Mouse (Mus musculus) limb, embryonic 10.5 days (tissue): Measurements from ENCODE around the gene Dcun1d3. TPM values are rescaled to one million over a fixed set of nuclear protein-coding genes. Genes with fewer than 3 reads are reported as not detected.
A peak's percentile ranks its signal among the peaks of the same experiment; 100 is the strongest.

ENCODE experiments used
- DNase-seq: peaks from one replicate; pipeline ENCODE4 v3.0.0-alpha.2; 2017; ENCODE audit warnings: low spot score
- H3K27ac ChIP-seq: fragments of 300-500 bp; sonication (generic); 2 replicates; pipeline ENCODE4 v1.5.1; 2016; ENCODE audit warnings: mild to moderate bottlenecking
- H3K27me3 ChIP-seq: fragments of 300-500 bp; sonication (generic); 2 replicates; pipeline ENCODE4 v1.6.1; 2016; ENCODE audit warnings: low read depth, mild to moderate bottlenecking; ENCODE audit not compliant: poor library complexity, severe bottlenecking
- H3K36me3 ChIP-seq: fragments of 300-500 bp; sonication (generic); 2 replicates; pipeline ENCODE4 v1.6.1; 2016; ENCODE audit warnings: mild to moderate bottlenecking, moderate library complexity
- H3K4me1 ChIP-seq: fragments of 300-500 bp; sonication (generic); 2 replicates; pipeline ENCODE4 v1.6.1; 2016
- H3K4me3 ChIP-seq: fragments of 300-500 bp; sonication (generic); 2 replicates; pipeline ENCODE4 v1.5.1; 2016; ENCODE audit warnings: mild to moderate bottlenecking, moderate library complexity
- H3K9me3 ChIP-seq: fragments of 300-500 bp; sonication (generic); replicated peaks from 2 replicates; pipeline ENCODE4 v1.6.1; 2016; ENCODE audit warnings: mild to moderate bottlenecking
- WGBS: fragments of 180-500 bp; shearing (Covaris S2); methylation state at CpG from one replicate; pipeline ENCODE4 v1.1.7; 2016; 5-methylcytosine and 5-hydroxymethylcytosine counted together
- polyA plus RNA-seq: library from polyadenylated mRNA; unstranded; fragments of >200 nt; fragmentation: Nextera tagmentation; extraction: Ambion mirVana; gene quantifications from 2 replicates; pipeline ENCODE4 v1.2.1, GENCODE M21; 2016

Dcun1d3 gene
- 10.8 and 12.0 TPM in 2 replicates for polyA plus RNA-seq

DNA sequence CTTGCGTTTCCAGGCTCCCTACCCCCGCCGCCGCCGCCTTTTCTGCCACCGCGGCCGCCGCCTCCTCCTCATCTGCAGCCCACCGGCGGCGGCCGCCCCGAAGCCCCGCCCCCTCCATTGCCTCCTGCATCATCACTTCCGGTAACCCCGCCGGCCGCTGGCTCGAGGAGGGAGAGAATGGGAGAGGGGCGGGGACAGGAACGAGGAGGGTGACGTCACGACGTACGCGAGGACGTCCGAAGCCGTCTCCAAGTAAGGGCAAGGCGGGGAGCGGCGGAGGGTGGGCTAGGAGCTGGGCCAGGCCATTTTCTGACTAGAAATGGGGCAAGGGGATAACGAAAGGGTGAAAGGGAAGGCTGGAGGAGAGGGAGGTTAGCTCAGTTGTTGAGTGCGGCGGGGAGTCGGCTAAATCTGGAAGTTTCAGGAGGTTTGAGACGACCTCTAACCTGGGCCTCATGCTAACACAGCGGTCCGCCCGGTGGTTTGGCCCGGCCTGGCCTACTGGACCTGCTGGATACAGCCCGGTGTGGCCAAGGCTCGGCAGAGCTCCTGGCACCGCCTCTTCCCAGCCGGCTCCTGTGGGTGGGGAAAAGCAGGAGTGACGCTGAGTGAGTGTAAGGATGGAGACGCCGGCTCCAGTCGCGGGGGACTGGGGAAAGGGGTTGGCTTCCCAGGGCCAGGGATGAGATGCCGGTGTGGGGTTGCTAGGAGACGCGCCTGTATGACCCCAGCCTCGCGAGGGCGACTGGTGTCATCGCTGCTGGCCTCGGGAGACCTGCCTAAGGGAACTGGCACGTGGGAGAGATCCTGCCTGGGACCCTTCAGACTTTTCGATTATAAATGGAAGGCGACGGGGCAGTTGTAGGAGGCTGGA is at the start of gene Dcun1d3, which contains the start of gene Lyrm1:
Gene Dcun1d3 (minus strand): TSS at position 660 of the 874 bp plus-strand sequence.
Gene Lyrm1 (plus strand): TSS at position 223 of the 874 bp plus-strand sequence.
- Histone ChIP-seq H3K27ac (peak within 1 kb of the TSS; percentile 94), H3K4me3 (peak within 1 kb of the TSS; percentile 79), H3K4me1 (peaks cover 21% of the 10 kb centered on the region), H3K9me3 (no peaks in the 10 kb centered on the region), H3K36me3 (0 out of 2 replicates have a peak, but pooled peaks cover 2% of the 10 kb centered on the region), H3K27me3 (no peaks in the 10 kb centered on the region)
- WGBS, result under 1% methylated on average over 63 of the region's 63 CpGs
- peak; percentile 99 for DNase-seq

DNA sequence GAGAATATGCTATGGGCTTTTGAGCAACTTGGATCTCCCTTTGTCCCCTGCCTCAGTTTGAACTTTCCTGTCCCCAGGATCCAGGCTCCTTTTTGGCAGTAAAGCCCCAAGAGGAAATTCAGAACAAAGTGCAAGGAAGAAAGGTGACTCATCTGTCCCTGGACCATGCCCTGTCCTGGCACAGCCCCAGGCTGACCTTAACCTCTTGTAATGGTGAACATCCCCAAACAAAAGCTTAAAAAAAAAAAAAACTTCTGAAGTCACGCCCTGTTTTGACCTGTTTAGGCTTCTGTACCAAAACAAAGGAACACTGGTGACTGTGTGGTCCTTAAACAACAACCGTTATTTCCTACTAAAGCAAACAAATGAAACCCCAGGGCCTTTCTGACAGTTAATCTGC is 45.5 kb upstream of the Dcun1d3 start:
- Histone ChIP-seq H3K27ac (no peak overlapping the region), H3K36me3 (no peaks in the 10 kb centered on the region), H3K4me1 (no peaks in the 10 kb centered on the region), H3K27me3 (no peaks in the 10 kb centered on the region), H3K4me3 (no peak overlapping the region), H3K9me3 (no peaks in the 10 kb centered on the region)
- 71% methylated on average over 2 of the region's 2 CpGs for WGBS
- no peak for DNase-seq

DNA sequence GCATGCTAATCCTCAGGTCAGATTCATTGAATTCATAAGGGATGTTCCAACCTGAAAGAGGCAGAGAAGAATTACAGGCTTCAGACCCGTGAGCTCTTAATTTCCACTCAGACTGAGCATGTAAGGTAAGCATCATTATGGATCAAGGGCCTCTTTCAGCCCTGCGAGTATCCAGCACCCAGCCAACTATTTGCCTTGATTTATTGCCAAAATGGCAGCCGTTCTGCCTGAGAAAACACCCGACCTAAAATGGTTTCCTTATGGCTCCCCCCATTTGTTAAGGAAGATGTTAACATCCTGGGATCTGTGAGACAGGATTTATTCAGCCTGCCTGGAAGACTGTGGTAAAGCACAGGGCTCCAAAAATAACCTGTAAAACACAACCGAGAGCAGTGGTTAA is 40.9 kb upstream of the Dcun1d3 start:
- no peaks in the 10 kb centered on the region for H3K9me3 ChIP-seq
- no peak overlapping the region for H3K4me3 ChIP-seq
- H3K27ac ChIP-seq, result no peak overlapping the region
- WGBS, result 72% methylated on average over 5 of the region's 5 CpGs
- no peaks in the 10 kb centered on the region for H3K36me3 ChIP-seq
- H3K4me1 ChIP-seq, result no peaks in the 10 kb centered on the region
- H3K27me3 ChIP-seq, result no peaks in the 10 kb centered on the region
- DNase-seq, result no peak

DNA sequence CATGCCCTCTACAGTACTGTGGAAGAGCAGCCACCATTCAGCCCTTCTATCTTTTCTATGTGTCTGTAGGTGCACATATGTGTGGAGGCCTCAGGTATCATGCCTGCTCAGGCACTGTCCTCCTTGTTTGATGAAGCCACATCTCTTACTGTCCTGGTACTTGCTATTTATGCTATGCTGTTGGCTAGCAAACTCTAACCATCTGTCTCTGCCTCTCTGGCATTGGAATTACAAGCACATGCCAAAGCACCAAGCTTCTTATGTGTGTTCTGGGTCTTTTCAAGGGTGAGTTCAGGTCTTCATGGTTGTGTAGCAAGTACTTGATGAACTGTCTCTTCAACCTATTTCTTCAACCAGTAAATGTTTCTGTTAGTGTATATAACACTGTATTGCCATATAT is 40.2 kb upstream of the Dcun1d3 start:
- Histone ChIP-seq H3K27ac (no peak overlapping the region), H3K4me1 (no peaks in the 10 kb centered on the region), H3K4me3 (no peak overlapping the region), H3K36me3 (no peaks in the 10 kb centered on the region), H3K27me3 (no peaks in the 10 kb centered on the region), H3K9me3 (no peaks in the 10 kb centered on the region)
- no peak for DNase-seq

DNA sequence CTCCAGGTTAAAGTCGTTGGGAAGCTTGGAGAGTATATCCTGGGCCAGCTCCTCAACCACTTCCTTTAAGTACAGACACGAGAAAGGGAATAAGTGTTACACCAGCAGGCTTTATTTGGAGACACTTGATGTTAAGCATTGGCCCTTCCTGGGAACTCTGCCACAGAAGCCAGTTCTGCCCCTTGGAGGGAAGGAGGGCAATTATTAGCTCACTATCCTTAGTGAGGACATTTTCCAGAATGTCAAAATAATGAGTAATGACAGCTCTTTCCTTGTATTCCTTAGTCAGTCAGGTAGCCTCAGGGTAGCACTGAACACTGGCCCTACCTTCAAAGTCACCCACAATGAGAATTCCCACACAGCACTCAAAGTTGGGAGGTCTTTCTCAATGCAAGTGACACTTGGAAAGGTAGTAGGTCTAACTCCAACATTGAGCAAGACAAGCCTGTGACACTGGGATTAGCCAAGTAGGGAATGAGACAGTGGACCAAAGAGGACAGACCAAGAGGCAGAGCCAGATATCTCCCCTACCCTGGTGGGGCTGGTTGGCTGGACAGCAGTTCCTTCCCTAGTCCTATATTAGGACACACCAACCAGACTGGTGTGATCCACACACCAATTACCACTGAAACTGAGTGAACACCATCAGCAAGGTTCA is 32.8 kb upstream of the Dcun1d3 start:
- no peaks in the 10 kb centered on the region for H3K9me3 ChIP-seq
- no peaks in the 10 kb centered on the region for H3K4me1 ChIP-seq
- no peak overlapping the region for H3K4me3 ChIP-seq
- no peaks in the 10 kb centered on the region for H3K27me3 ChIP-seq
- H3K27ac ChIP-seq, result no peak overlapping the region
- DNase-seq, result no peak
- 82% methylated on average over 2 of the region's 2 CpGs for WGBS
- H3K36me3 ChIP-seq, result no peaks in the 10 kb centered on the region

DNA sequence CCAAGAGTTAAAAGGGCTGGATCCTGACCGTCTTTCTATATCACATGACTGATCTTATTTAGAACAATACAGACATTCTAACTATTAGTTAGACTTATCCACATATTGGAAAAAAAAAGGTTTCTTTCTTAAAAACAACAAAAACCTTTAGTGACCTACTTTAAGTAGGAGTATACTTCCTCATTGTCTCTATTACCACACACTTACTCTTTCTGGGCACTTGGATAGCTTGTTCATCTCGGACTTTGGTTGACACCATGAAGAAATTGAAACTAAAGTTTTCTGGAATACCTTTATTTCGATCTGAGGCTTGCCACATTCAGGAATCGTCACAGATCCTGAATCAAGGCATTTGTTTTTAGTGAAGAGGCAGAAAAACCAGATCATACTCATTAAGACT is 25.0 kb upstream of the Dcun1d3 start:
- Histone ChIP-seq H3K9me3 (no peaks in the 10 kb centered on the region), H3K27ac (no peak overlapping the region), H3K4me1 (no peaks in the 10 kb centered on the region), H3K4me3 (no peak overlapping the region), H3K27me3 (no peaks in the 10 kb centered on the region), H3K36me3 (no peaks in the 10 kb centered on the region)
- no peak for DNase-seq
- 88% methylated on average over 4 of the region's 4 CpGs for WGBS

DNA sequence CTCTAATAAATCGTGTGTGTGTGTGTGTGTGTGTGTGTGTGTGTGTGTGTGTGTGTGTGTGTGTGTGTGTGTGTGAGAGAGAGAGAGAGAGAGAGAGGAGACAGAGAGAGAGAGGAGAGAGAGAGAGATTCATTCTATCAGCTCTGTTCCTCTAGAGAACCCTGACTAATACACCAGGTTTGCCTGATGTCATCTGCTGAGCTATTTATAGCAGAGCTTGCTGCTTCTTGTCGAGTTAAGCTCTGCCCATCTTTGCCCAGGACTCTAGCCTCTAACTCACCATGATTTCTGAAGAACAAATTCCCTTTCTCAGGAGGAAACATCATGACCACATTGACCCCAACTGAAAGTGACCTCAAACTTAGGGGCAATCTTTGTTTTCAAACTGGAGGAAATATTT is 24.4 kb upstream of the Dcun1d3 start:
- Histone ChIP-seq H3K27me3 (no peaks in the 10 kb centered on the region), H3K36me3 (no peaks in the 10 kb centered on the region), H3K4me1 (no peaks in the 10 kb centered on the region), H3K4me3 (no peak overlapping the region), H3K9me3 (no peaks in the 10 kb centered on the region), H3K27ac (no peak overlapping the region)
- 76% methylated on average over 2 of the region's 2 CpGs for WGBS
- no peak for DNase-seq

DNA sequence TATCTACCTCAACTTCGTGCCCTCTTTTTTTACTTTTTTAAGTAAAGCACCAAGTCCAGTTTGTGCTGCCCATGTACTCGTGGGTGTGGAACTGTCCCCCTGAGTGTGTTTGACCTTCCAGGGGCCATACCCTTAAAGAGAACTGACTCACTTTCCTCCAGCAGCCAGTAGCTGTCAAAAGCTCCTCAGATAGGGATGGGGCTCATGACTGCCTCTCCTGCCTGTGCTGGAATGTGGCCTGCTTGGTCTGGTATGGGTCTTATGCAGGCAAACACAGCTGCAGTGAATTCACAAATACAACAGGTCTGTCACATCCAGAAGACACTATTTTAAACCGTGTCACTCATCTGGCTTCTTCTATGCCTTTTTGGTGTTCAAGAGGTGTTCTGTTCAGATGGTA is 15.6 kb upstream of the Dcun1d3 start:
- WGBS, result 80% methylated on average over 3 of the region's 3 CpGs
- H3K4me1 ChIP-seq, result no peaks in the 10 kb centered on the region
- no peak for DNase-seq
- H3K27ac ChIP-seq, result no peak overlapping the region
- H3K4me3 ChIP-seq, result no peak overlapping the region
- H3K27me3 ChIP-seq, result no peaks in the 10 kb centered on the region
- H3K36me3 ChIP-seq, result no peaks in the 10 kb centered on the region
- H3K9me3 ChIP-seq, result no peaks in the 10 kb centered on the region

DNA sequence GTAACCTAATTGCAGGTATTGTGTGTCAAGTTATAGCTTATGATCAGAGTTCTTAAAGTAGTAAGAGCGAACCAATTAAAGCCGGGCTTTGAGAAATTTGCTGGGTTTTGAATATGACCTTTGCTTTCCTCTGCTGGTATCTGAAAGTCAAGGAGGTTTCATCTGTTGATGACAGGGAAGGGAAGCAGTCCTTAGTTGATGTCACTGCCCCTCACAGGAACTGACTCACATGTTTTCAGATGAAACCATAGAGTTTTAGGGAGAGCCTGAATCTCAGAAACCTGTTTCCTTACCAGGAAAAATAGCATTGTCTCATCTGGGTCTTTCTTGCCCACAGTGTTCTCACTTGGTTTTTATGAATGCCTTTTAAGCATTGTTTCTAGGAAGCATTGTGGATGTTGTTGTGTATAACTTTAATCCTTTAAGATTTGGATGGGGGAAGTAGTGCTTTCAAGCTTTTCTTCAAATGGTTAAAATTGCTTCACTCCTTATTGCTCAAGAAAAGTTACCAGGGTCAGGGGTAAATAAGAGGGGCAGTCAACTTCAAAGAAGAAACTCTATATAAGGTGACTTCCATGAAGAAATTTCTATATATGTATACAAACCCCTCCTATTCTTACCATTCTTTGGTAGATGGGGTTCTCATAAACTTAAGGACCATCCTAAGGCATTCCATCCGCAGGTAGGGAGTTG is 10.6 kb upstream of the Dcun1d3 start:
- Histone ChIP-seq H3K4me3 (no peak overlapping the region), H3K9me3 (no peaks in the 10 kb centered on the region), H3K27me3 (no peaks in the 10 kb centered on the region), H3K27ac (no peak overlapping the region), H3K36me3 (no peaks in the 10 kb centered on the region), H3K4me1 (no peaks in the 10 kb centered on the region)
- 93% methylated on average over 3 of the region's 3 CpGs for WGBS
- DNase-seq, result no peak

DNA sequence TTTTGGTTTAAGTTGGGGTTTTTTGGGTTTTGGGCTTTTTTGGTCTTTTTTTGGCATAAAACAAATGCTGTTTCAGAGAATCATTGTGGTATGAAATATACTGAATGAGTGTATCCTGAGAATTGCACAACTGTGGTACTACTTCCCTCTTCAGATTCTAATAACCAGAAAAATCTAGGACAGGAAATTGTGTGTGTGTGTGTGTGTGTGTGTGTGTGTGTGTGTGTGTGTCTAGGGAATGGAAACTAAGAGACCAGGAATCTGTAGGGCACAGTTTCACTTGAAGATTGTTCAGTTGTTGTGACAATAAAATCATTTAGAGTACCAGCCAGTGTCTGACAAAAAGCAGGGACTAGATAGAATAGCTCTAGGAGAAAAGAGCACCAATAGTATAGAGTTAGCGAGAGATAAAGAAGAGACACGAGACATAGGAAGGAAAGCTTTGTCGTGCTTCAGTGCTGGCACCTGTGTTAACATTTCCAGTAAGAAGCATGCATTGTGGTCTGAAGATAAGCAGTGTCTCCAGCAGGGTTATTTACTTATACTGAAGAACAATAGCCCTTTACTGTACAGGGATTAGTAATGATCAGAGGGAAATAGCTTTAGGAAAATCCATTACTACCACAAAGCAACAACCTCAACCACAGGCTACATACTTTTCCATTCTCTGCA is 3.4 kb upstream of the Dcun1d3 start:
- Histone ChIP-seq H3K36me3 (no peaks in the 10 kb centered on the region), H3K4me1 (peaks cover 14% of the 10 kb centered on the region), H3K27ac (no peak overlapping the region), H3K4me3 (no peak overlapping the region), H3K27me3 (no peaks in the 10 kb centered on the region), H3K9me3 (no peaks in the 10 kb centered on the region)
- whole genome bisulfite sequencing, result 82% methylated on average over 3 of the region's 3 CpGs
- no peak for DNase-seq

DNA sequence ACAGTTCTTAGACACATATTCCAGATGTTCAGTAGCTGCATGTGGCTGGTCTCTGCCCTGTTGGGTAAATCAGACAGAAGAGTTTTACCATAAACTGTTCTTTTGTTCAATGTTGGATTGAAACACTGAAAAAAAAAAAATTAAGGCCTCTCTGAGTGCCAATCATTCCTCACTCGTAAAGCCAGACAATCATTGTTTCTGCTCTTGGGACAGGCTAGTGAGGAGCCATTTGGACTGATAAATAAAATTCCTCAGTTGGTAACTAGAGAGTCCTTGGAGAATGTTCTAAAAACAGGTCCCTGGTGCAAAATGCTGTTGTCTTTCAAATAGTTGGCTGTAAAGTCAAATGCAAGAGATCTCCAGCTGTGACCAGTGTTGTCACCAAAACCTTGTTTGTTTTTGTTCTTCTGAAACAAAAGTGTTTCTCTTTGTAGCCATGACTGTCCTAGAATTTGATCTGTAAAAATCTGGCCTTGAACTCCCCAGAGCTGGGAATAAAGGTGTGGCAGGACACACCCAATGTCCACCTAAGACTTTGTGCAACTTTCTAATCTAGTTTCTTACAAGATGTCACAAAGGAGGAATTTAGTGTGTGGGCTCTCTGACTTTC is 2.3 kb upstream of the Dcun1d3 start:
- H3K4me3 ChIP-seq, result no peak overlapping the region
- no peaks in the 10 kb centered on the region for H3K36me3 ChIP-seq
- no peak overlapping the region for H3K27ac ChIP-seq
- no peak for DNase-seq
- no peaks in the 10 kb centered on the region for H3K9me3 ChIP-seq
- 88% methylated on average over 1 of the region's 1 CpGs for WGBS
- H3K27me3 ChIP-seq, result no peaks in the 10 kb centered on the region
- peaks cover 21% of the 10 kb centered on the region for H3K4me1 ChIP-seq

DNA sequence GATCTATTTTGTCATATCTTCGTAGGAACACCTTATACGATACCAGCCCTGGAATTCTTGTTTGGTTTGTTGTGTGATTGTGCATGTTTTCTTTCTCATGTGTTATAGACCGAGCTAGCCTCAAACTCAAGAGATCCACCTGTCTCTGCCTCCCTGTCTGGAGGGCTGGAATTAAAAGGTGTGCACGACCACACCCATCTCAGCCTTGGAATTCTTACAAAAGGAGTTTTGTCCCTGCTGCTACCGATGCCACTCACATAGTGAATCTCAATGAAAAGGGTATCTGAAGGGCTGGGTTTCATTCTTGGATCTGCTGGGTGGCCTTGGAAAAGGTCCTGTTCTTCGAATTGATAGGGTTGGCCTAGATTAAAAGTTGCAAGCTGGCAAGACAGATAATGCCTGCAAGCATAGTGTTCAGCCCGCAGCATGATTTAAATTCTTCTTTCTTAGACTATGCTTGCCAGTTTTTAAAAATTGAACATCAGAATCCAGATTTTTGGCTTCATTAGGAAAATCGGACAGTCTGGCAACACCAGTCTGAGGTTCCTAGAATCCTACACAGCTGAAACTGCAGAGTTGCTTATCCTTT is 1.5 kb upstream of the Dcun1d3 start:
- Histone ChIP-seq H3K4me3 (no peak overlapping the region), H3K27ac (no peak overlapping the region), H3K36me3 (no peaks in the 10 kb centered on the region), H3K4me1 (peaks cover 21% of the 10 kb centered on the region), H3K9me3 (no peaks in the 10 kb centered on the region), H3K27me3 (no peaks in the 10 kb centered on the region)
- DNase-seq, result no peak
- WGBS, result 91% methylated on average over 8 of the region's 8 CpGs
